Comparison of ENCODE assay signal across 13 mouse cellular contexts in the genomic region with DNA sequence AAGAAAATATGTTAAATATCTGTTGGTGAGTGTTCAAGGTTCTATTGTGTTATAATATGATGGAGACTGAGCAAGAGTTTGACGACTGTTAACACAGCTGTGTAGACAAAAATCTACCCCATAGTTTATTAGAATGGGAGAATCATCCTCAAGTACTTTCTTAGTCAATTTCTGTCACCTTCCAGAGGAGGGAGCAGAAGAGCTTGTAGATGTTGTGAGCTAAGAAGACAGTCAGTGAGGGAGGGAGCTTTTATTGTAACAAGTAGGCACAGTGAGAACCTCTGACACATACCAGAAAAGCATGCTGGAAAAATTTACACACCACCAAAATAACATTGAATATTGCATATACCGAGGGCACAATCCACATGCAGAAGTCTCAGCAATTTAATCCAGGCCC.
A peak's percentile ranks its signal among the peaks of the same experiment; 100 is the strongest.
DNase-seq lines count a peak whose midpoint lies in the region; ATAC-seq lines count a peak whose summit lies in the region.
"Had no signal": no experiment of that assay in that cellular context is flagged by ENCODE, and none has a peak within 500 bp of the region (broad histone marks: within the 10 kb centered on the region; RNA-seq: fewer than 3 reads in every experiment).

No protein-coding gene starts in this region.

- peak; percentile 36 for DNase-seq in embryo, embryonic 10 days (ENCODE audit: low spot score)
- no peak for DNase-seq in embryo, embryonic 9.5 days (ENCODE audit: extremely low spot score)
- DNase-seq in kidney, postnatal 25 days = no peak
- peak; percentile 35 for DNase-seq in ES-CJ7 (ENCODE audit: low read depth, low spot score)
- peak; percentile 7 to 55 for DNase-seq in kidney, postnatal 36 days
- DNase-seq in natural killer cell, adult 2 months (ENCODE audit: low spot score in 2 of 2) = no peak
- DNase-seq: cerebellum, adult 11 months had no signal

- H3K9me3 ChIP-seq in kidney, embryonic 16.5 days (ENCODE audit: low read length) = no peaks in the 10 kb centered on the region
- H3K9me3 ChIP-seq: forebrain, embryonic 10.5 days; heart, embryonic 10.5 days; limb, embryonic 15.5 days; midbrain, embryonic 13.5 days had no signal

- H3K4me3 ChIP-seq in kidney, embryonic 16.5 days (ENCODE audit: low read length) = no peak overlapping the region
- H3K4me3 ChIP-seq: forebrain, embryonic 10.5 days; heart, embryonic 10.5 days; limb, embryonic 15.5 days; midbrain, embryonic 13.5 days had no signal

- 56% methylated on average over 2 of the region's 2 CpGs for WGBS in kidney, embryonic 16.5 days

- H3K27ac ChIP-seq in kidney, embryonic 16.5 days (ENCODE audit: low read length) = no peak overlapping the region
- H3K27ac ChIP-seq: forebrain, embryonic 10.5 days; heart, embryonic 10.5 days; limb, embryonic 15.5 days; midbrain, embryonic 13.5 days had no signal

- no peak overlapping the region for H3K4me2 ChIP-seq in kidney, embryonic 16.5 days (replicated peaks; ENCODE audit: low read depth, low read length)
- H3K4me2 ChIP-seq: limb, embryonic 15.5 days; midbrain, embryonic 13.5 days had no signal

- no peaks in the 10 kb centered on the region for H3K27me3 ChIP-seq in kidney, embryonic 16.5 days (ENCODE audit: insufficient read depth, low read length)
- H3K27me3 ChIP-seq: limb, embryonic 15.5 days; midbrain, embryonic 13.5 days had no signal

- H3K9ac ChIP-seq in kidney, embryonic 16.5 days (replicated peaks; ENCODE audit: low read length) = no peak overlapping the region
- H3K9ac ChIP-seq: limb, embryonic 15.5 days; midbrain, embryonic 13.5 days had no signal

- 0 out of 2 replicates have a peak, but pooled peaks cover 3% of the 10 kb centered on the region for H3K4me1 ChIP-seq in kidney, embryonic 16.5 days (ENCODE audit: insufficient read depth, low read length)
- H3K4me1 ChIP-seq: forebrain, embryonic 10.5 days; heart, embryonic 10.5 days; midbrain, embryonic 13.5 days had no signal

- no peaks in the 10 kb centered on the region for H3K36me3 ChIP-seq in kidney, embryonic 16.5 days (ENCODE audit: insufficient read depth, low read length)
- H3K36me3 ChIP-seq: forebrain, embryonic 10.5 days; heart, embryonic 10.5 days; limb, embryonic 15.5 days; midbrain, embryonic 13.5 days had no signal

- peak; percentile 27; the same call in 1 of the 2 replicates for ATAC-seq in kidney, embryonic 16.5 days (ENCODE audit: low FRiP score, low TSS enrichment)
- ATAC-seq in erythroid progenitor cell, adult 5-6 weeks (replicated peaks; ENCODE audit: low FRiP score, poor library complexity, severe bottlenecking) = no peak
- ATAC-seq: midbrain, embryonic 13.5 days had no signal

Comparison
In these comparisons a context has a peak if more than half of its experiments do, and no peak if none do; other contexts are left out.
1. DNase-seq: peak in embryo, embryonic 10 days (single experiment), ES-CJ7 (single experiment) and kidney, postnatal 36 days (2 of 2); none in embryo, embryonic 9.5 days (single experiment), kidney, postnatal 25 days (0 of 2) and natural killer cell, adult 2 months (0 of 2).